Mouse (Mus musculus) adrenal gland, postnatal 25 days (tissue): ENCODE results near the gene Dnase1. TPM values are rescaled to one million over a fixed set of nuclear protein-coding genes. Genes with fewer than 3 reads are reported as not detected.
"Not testable (repeated sequence)": the region's sequence is repeated elsewhere in the genome, so short reads cannot be mapped to it uniquely, and the experiment has no call there.

Source experiments
- DNase-seq: peaks from one replicate; pipeline ENCODE4 v3.0.0; 2021; ENCODE audit warnings: mixed read lengths
- microRNA-seq, 2 experiments: library from miRNA; unstranded; fragments of <30 nt; microRNA quantifications; one replicate each; pipeline ENCODE4 v1.2.0; 2021
- total RNA-seq: library from RNA; stranded (reverse); gene quantifications from 2 replicates; pipeline ENCODE4 v1.2.3, GENCODE M21; 2021

Dnase1 gene
- total RNA-seq, 1 experiment from 2014 or later: not detected

DNA sequence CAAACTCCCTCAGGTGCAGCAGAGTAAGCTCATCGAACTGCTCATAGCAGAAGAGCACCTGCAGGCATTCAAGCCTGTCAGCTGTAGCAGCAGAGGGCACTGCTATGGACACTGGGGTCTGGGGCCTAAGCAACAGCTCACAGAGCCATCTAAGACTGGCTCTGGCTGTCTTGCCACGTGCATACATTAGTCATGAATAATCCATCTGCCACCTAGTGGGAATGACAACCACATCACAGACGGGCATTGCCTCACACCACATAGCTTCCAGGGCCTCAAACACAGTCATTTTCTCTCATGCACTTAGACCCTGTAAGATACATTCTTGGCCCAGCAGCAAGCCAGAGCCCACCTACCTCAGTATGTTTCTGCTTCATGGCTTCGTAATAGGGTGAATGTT lies 8.8 kb downstream of the Dnase1 start:
- DNase-seq: no peak

DNA sequence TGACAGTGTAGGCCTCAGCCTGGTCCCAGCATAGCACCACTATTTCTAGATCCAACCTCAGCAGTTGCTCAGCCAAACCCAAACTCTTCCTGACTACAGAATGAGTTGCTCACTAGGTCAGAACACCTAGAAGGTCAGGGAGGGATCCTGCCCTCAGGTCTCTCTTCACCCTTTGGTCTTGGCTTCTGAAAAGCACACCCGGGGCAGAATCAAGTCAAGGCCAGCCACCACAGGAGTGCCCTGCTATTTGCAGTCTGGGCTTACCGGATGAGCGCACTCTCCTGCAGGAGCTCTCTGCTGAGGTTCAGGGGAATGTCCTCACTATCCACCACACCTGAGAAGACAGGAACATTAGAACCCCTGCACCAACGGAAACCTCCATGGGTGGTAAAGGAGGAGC lies 15.9 kb downstream of the Dnase1 start:
- DNase-seq: no peak

DNA sequence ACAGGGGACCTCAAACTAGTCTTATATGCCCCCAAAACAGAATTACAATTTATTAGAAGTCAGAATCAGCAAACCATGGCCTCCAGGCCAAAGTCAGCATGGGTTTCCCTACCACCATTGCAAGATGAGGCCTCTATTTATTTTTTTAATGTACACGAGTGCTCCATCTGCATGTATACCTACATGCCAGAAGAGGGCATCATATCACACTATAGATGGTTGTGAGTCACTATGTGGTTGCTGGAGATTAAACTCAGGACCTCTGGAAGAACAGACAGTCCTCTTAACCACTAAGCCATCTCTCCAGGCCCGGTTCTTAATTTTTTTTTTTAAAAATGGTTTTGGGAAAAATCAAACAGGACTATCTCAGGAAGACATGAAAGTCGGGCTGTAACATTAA lies 17.1 kb downstream of the Dnase1 start:
- DNase-seq: no peak

DNA sequence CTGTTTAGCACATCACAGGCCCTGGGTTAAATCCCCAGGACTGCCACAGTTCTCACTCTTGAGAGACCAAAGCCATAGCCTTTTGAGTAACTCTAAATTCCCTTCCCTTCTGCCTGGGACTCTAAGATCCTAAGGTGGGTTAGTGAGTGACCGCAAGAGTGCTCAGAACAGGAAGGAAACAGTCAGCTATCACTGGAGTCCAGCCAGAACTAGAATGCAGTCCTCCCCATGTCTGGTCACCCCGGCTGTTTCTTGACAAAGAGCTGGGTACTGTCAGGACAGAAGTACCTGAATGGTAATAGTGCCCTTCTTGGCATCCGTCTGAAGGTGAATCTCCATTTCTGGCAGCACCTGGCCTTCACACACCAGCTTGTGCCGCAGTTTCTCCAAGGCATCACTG lies 28.2 kb downstream of the Dnase1 start:
- no peak for DNase-seq

DNA sequence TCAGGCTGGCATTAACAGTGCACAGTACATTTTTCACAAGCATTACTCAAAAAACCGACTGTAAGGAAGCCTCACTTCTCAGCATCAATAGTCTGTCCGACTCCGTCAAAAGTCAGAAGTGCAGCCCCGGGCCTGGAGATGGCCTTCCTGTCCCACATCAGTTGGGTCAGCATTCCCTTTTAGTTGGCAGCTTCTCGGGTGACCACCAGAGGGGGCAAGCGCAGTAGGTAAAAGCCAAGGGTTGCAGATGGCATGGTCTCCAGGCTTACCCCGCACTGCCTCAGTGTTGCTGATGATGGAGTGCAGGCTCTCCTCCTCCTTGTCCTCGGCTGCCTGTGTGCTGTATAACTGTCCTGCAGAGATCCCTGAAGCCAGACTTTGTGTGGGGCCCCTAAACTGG lies 31.8 kb downstream of the Dnase1 start:
- peak; percentile 56 for DNase-seq

DNA sequence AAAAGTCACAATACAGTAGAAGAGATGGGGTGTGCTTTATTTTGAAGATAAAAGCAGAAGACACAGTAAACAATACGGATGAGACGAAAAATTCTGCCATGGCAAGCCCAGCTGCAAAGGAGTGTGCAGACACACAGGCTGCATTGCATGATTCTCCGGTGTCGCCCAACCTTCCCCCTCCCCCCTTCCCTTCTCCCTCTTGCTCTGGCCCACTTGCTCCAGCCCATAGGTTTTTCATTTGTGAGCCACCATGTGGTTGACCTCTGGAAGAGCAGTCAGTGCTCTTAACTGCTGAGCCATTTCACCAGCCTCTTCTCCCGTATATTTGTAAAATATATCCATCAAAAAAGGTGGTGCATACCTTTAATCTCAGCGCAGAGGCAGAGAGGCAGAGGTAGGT lies 37.6 kb downstream of the Dnase1 start:
- DNase-seq: no peak

DNA sequence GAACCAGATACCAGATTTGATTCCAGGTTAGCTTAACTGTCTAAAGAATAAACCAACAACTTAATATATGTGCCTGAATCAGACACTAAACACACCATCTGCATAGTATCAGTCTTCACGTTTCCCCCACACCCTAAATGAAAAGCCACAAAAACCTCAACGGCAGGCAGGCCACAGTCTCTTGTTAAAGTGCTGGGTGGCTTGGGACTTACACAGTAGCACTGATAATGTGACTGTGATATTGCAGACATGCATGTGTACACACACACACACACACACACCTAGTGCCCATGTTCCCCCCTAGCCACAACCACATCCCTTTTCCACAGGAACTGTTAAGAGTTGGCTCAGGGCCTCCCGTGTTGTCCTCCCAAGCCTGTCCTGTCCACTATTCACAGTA lies 38.1 kb downstream of the Dnase1 start:
- no peak for DNase-seq

- DNase-seq: peak; percentile 96
These were observed 40.8 kb downstream of the Dnase1 start, which contains the start of gene Trap1 for GRCm38 (mm10) chr16:4077384-4078061. Gene Trap1 (minus strand): TSS chr16:4077827.

DNA sequence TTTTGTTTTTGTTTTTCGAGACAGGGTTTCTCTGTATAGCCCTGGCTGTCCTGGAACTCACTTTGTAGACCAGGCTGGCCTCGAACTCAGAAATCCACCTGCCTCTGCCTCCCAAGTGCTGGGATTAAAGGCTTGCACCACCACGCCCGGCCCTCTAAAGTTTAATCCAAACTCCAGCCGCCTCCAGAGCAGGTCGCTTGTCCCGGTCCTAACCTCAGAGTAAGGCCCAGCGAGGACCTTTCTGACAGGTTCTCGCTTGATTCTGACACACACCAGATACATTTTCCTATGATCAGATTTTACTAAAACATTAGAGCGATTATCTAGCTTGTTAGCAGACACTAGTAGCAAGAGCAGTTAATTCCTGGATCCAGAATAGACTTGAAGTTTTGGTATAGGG lies 41.6 kb downstream of the Dnase1 start:
- not testable (repeated sequence) for DNase-seq

DNA sequence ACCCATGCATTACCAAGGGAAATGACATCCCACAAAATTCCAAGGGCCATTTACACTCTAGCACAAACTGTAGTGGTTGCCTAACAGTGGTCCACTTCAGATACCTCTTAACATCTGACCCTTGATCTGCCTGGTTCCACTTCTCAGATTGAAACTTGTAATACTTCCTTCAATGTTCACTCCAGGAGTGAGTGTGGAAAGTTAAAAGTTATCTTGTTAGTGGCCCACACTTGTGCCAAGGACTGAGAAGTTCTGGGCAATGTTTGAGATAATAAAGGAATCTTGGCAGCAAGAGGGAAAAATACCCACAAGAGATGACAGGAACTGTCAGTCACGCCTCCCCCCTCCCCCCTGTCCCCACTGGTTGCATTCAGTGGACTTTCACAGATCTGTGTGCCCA lies 42.9 kb downstream of the Dnase1 start:
- DNase-seq: no peak

DNA sequence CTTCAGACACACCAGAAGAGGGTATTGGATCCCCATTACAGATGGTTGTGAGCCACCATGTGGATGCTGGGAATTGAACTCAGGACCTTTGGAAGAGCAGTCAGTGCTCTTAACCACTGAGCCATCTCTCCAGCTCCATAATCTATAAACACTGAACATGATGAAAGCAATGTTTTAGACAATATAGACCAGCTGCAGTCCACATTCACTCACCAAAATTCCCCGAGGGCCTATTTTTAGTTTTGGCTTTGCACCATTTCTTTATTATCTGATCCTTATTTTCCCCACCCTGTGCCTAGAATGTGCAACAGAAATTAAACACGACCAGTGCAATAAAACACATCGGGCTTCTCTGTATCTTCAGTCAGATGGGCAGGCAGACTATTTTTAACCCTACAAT lies 43.7 kb downstream of the Dnase1 start:
- not testable (repeated sequence) for DNase-seq

DNA sequence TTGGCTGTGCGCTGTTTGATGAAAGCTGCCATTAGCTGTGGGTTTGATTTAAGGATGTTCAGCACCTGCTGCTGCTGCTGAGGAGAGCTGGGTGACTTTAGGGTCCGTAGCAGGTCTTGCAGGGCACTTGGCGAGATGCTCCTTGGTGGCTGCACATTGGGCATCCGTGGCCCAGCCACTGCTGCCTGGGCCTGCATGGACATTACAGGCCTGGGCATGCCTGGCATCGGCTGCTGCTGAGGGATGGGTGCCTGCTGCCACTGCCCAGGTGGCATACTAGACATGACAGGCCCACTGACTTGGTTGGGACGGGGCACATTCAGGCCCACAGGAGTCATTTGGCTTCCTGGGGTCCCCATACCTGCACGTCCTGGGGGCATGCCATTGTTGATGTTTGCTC lies 48.3 kb downstream of the Dnase1 start:
- no peak for DNase-seq

GRCm38 (mm10) chr16:4085851-4086387 lies 49.2 kb downstream of the Dnase1 start:
- no peak for DNase-seq

- DNase-seq: no peak
These were observed 50.6 kb downstream of the Dnase1 start for GRCm38 (mm10) chr16:4087214-4087913.

Small RNA genes lying within 50 kb of the gene (microRNA-seq; reads per million reads assigned to microRNA genes)
- 0 reads per million in 2 experiments for gene Gm23413

Other genes with a start within 250 kb of the Dnase1 start
- not detected in 2 replicates for gene Olfr15, start 206.1 kb upstream of the Dnase1 start, total RNA-seq
- gene Zfp174, start 189.7 kb upstream of the Dnase1 start, total RNA-seq: 13.8 and 18.1 TPM in 2 replicates
- gene Naa60, start 164.6 kb upstream of the Dnase1 start, total RNA-seq: 103 and 104 TPM in 2 replicates
- 24.4 TPM in 2 replicates for gene Zfp597, start 152.4 kb upstream of the Dnase1 start, total RNA-seq
- 1.5 and 1.8 TPM in 2 replicates for gene Gm20695, start 152.3 kb upstream of the Dnase1 start, total RNA-seq
- 2.7 and 4.4 TPM in 2 replicates for gene 1700037C18Rik, start 128.3 kb upstream of the Dnase1 start, total RNA-seq
- 18.4 and 23.0 TPM in 2 replicates for gene Cluap1, start 128.1 kb upstream of the Dnase1 start, total RNA-seq
- gene Nlrc3, start 60.3 kb upstream of the Dnase1 start, total RNA-seq: 3.7 and 4.3 TPM in 2 replicates
- gene Slx4, start 33.2 kb upstream of the Dnase1 start, total RNA-seq: 26.7 and 33.7 TPM in 2 replicates
- 209 TPM in 2 replicates for gene Trap1, start 40.9 kb downstream of the Dnase1 start, total RNA-seq
- gene Crebbp, start 177.1 kb downstream of the Dnase1 start, total RNA-seq: 66.2 and 71.0 TPM in 2 replicates